Mouse (Mus musculus) thymus, postnatal 10 days (tissue): ENCODE results near the gene Acacb.
A peak's percentile ranks its signal among the peaks of the same experiment; 100 is the strongest.

Experiments used
- DNase-seq, 2 experiments: peaks; one replicate each; pipeline ENCODE4 v3.0.0; 2021; ENCODE audit warnings: low spot score in 2 of 2

The Acacb gene

DNA sequence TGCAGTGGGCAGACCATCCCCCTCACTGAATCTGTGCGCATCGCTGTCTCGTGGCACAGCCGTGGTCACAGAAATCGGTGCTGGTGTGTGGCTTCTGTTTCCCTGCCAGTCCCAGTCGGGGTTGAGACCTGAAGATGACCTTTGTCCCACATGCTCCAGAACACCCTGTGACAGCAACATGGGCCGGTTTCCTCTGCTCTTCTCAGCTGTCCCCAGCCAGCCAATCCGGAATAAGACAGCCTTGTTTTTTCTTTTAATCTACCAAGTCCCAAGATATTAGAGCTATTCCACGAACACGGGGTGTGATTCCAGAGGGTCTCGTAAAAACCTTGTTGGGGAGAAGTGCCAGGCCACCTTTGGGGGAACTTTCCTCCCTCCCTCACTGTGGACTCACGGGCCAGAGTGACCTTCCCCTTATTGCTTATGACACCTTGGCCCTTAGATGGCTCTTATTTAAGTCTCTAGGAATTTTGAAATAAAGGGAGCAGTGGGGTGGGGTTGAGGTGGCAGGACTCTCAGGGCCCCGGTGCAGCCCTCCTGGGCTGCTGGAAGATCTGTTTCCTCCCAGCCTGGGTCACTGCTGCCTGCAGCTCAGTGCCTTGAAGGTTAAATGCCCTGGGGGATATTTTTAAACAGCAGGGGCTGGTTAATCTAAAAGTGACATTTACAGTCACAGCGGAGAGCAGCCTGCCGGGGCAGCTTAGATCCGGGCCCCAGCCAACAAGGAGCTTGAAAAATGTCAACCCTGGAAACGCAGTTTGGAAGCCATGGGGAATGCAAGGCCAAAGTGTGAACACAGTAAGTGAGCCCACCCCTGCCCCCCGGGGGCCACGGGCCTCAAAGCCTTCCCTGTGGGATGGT lies at the start of gene Acacb:
Acacb (plus strand) TSS at position 508 of the 861 bp plus-strand sequence.
- DNase-seq, result no peak

DNA sequence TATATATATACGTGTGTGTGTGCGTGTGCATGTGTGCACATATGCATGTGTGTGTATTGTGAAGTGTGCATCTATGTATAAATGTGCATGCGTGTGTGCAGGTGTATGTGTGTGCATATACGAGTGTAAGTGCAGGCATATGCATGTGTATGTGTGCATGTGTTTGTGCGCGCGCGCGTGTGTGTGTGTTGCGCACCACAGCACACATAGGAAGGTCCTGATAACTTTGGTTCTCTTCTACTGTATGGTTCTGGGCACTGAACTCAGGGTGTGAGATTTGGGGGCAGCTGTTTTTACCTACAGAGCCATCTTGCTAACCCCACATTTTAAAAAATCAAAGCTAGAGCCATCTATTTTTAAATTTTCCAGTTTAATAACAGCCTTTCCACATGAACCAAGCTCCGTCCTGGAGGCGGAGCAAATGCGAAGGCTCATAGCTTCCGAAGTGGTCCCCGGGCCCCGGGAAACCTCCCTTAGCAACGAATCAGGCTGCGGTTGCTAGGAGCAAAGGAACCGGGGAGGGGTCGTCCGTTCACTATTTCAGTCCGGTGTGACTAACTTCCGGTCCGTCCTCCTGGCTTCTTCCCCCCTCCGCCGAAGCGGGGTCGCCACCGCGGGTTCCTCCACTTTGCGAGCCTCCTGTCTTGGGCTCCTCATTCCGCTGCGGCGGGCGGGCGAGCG lies 46.5 kb upstream of the Acacb start:
- peak; percentile 84 to 93 for DNase-seq

DNA sequence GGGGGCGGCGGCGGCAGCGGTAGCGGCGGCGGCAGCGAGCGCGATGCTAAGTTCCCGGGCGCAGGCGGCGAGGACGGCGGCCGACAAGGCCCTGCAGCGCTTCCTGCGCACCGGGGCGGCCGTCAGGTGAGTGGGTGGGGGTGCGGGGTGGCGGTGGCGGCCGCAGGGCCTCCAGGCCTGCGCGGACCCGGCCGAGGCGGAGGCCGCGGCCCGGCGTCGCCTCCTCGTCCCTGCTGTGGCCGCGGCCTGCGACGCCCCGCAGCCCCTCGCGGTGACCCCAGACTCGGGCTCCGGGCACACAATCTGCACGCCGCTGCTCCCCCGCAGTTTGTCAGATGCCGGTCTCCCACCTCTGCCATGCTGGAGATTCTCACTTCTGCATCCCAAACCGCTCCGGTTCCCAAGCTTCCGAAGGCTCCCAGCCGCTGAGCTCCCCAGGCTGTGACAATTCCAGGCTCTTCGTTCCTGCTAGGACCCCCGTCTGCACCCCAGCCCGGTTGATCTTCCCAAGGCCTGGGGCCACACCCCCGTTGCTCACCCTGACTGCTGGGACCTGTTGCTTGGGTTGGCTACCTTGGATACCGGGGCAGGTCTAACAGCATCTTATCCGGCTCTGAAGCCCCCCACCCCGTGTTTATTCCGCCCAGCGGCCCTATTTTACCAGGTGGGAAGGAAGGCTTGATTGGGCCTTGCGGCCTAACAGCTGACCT lies 45.8 kb upstream of the Acacb start:
- peak; percentile 8 to 15 for DNase-seq

DNA sequence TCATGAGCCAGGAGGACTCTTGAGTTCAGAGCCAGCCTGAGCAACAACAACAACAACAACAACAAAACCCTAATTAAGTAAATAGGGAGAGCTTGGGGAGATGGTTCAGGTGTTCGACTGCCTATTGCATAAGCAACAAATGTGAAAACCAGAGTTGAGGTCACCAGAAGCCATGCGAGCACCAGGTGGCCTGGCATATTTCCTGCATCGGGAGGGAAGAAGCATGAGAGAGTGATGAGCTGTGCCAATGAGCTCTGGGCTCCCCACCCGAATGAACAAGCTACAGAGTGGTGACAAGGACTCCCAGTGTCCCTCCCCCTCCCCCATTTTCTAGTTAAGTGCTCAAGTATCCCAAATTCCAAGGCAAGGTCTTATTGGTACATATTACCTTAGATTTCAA lies 44.5 kb upstream of the Acacb start:
- DNase-seq, result no peak

DNA sequence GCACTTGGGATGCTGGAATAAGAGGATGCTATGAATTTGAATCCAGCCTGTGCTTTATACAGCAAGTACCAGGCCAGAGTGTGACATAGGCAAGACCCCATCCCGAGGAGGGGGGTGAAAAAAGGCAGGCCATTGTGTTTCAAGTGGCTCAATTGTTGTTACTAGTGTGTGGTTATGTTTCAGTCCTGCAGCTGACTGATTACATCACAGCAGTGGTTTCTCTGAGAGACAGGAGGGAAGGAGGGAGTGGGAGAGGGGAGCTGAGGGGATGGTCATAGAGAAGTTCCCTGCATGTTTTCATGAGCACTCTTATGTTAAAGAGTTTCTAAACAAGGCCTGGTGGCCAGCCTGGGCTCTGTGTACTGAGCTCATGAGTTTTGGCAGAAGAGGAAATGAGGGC lies 43.5 kb upstream of the Acacb start:
- DNase-seq, result no peak

DNA sequence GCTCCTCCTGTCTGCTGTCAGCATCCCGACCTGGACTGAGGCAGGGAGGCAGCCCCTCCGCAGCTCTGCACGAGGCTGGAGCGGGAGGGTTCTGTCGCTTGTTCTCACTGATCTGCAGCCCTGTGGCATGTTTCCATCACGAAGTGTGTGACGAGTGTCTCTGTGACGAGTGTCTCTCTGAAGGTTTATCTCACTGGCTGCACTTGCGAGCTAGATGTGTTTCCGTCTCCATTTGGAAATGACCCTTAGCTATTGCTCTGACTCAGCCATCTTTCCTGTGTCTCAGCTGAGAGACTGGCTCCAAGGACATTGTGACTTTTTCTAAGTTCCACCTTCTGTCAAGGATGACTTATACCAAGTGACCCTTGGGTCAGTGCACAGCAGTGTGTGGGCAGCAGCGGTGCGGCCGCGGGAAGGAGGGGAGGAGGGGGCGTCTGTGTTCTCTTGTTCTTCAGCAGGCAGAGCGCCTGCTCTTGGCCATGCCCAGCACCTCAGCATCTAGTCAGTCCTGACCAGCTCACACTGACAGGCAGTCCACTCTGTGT lies 39.9 kb upstream of the Acacb start:
- no peak for DNase-seq

DNA sequence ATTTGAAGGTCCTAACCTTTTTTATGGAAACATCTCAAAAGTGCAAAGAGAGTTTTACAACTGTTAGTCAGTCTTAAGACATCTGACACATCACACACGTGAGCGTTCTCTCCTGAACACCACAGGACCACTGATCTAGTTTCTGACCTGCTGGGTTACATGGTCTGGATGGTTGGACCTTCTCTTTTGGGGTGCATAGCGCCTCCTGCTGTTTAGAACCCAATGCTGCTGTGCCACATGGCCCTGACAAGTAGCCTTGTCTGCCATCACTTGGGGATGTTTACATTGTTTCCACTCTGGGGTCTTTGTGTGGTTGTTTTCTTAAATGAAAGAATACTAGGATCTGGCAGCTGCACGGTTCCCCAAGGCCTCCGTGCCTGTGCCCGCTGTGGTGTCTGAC lies 33.0 kb upstream of the Acacb start:
- DNase-seq, result no peak

DNA sequence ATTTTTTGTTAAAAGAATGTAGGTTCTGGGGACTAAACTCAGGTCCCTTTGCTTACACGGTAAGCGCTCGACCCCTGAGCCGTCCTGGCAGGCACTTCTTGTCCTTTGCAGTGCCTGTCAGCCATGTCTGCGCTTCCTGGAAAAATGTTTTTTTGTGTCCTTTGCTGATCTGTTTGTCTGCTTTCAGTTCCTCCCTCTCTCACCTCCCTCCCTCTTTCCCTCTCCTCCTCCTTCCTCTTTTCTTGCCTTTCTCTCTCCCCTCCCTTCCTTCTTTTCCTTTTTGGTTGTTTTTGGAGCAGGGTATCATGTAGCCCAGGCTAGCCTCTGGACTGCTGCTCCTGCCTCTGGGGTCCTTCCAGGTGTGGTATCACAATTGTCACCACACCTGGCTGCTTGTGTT lies 31.3 kb upstream of the Acacb start:
- no peak for DNase-seq

DNA sequence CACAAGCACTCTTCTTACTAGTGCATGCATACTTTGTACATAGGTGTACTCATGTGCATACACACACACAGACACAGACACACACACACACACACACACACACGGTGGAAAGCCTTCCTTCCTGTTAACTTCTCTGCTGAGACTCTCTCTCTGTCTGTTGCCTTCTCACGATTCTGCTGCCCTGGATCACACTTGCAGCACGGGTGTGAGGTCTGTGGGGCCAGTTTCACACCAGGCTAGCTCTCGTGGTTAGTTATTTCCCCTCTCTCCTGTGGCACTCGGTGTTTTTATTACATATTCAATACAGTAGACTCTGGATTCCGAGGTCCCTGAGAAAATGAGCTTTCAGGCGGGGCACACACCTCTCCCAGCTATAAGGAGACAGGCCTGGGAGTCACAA lies 29.7 kb upstream of the Acacb start:
- no peak for DNase-seq

DNA sequence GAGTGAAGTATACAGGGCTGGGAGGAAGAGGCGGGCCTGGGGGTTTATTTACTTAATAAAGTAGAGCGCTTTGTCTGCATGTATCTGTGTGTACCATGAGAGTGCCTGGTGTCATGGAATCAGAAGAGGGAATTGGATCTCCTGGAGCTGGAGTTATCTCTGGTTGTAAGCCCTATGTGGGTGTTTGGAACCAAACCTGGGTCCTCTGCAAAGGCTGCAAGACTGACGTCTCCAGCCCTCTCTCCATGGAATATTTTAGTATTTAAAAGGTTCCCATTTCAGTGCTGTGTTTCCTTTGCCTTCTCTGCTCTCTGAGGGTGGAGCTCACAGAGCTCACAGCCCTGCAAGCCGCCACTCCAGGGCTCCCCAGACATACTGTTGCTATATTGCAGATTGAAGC lies 26.5 kb upstream of the Acacb start:
- DNase-seq, result no peak

DNA sequence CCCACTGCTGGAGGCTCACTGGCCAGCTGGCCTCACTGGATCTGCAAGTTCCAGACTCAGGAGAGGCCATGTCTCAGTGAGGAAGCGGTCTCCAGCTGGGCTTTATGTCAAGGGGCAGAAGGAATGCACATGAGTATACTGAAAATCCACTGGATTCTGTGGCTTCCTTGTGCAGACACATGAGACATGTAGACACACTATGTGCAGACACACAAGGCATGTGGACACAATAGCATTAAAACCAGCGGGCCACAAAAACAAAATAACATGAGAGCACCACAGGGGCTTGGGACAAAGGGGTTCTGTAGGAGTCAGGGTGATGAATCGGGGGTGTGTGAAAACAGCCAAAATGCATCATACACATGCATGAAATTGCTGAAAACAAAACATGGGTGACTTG lies 20.3 kb upstream of the Acacb start:
- no peak for DNase-seq

DNA sequence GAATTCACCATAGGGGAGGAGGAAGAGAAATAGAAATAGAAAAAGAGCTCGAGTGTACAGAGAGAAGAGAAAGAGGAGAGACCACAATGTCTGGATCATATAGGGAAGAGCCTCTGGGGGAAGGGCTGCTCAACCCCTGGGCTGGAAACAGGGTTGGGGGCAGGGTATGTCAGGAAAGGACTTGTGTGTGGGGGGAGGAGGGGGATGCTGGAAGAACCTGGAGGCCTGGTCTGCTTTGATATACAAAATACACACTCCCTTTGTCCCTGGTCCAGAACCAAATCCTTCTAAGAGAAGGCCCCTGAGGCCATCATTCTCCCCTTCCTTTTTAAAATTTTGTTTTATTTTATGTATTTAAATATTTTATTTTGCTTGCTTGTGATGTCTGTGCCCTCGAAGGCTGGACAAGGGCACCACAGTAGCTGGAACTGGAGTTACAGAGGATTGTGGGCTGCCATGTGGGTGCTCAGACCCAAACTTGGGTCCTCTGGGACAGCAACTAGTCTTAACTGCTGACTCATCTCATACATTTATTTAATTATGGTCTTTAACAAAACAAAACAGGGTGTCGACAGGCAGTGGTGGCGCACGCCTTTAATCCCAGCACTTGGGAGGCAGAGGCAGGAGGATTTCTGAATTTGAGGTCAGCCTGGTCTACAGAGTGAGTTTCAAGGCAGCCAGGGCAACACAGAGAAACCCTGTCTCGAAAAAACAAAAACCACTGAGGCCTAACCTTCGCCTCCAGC lies 19.7 kb upstream of the Acacb start:
- DNase-seq, result no peak

DNA sequence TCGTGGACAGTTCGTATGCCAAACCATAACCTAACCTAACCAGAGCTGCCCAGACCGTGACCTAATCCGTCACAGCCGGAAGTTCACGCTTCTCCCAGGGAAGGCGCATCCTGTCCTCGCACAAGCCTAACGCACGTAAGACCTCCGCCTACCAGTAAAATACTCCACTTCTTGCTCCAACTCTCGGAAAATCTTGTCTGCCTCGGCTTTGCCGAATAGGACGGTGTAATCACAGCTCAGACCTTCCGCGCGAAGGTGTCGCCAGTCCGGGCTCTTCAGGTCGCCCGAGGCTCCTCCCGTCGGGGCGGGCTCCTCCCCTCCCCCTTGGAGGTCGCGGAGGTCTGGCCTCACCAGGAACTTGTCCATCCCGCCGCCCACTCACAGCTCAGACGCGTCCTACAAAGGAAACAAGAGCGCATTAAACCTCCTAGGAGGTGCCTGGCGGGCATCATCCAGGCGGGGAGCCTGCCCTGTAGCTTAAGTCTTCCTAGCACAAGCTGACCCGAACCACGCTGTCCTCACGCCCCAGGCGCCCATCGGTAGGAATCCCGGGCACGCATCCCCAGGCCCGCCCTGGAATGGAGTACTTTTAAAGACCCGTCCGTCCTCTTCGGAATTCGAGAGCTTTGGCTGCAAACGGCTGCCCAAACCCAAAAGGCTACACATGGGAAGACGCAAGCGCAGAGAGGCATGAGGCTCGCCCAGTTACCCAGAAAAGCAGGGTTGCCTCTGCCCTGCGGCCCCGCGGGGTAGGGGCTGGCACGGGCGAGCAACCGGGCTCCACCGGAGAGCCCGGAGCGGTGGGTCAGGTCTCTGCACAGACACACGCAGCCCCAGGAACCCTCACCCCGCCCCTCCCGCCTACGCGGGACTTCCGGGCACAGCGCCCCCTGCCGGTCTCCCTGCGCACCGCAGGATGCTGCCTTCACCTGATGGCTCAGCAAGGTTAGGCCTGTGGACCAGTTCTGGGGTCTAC lies 18.7 kb upstream of the Acacb start, which contains the start of gene Alkbh2:
Alkbh2 (minus strand) TSS at position 845 of the 976 bp plus-strand sequence.
- peak; percentile 77 to 91 for DNase-seq

DNA sequence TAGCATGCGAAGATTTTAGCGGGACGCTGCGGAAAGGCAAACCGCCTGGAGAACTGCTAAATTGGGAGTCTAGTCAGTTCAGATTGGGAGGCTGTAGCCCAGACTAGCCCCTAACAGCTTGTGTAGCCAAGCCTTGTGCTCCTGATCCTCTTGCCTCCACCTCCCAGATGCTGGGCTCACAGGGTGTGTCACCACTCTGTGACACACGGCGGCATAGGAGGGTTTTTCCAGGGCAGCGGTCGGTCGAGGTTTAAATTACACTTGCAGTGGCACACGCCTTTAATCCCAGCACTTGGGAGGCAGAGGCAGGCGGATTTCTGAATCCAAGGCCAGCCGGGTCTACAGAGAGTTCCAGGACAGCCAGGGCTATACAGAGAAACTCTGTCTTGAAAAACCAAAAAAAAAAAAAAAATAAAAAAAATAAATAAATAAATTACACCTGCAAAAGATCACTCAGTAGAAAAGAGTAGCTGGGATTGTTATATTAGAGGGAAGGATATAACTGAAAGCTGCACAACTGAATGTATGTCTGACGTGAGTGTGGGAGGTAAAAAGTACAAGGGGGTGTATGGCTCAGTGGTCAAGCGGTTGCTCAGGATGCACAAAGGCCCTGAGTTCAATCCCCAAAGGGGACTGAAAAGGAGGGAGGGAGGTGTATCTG lies 16.7 kb upstream of the Acacb start:
- peak in 1 of 2 experiments; percentile 14 for DNase-seq

DNA sequence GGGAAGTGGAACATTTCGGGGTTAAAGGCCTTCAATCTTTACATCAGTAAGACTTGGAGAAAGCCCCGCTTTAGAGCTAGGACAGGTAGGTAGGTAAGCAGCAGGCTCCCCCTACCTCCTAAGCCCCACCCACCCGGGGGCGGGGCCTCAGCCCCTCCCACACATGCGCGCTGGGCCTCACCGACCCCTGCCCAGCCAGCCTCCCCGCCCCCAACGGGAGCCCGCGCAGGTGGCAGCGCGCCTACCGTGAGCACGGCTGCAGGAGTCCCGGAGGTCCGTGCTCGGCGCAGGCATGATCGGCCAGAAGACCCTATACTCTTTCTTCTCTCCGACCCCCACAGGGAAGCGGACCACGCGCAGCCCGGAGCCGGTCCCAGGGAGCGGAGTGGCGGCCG lies 16.1 kb upstream of the Acacb start, which contains the start of gene Ung:
Ung (plus strand) TSS at position 176 of the 395 bp plus-strand sequence.
- peak; percentile 72 to 77 for DNase-seq

DNA sequence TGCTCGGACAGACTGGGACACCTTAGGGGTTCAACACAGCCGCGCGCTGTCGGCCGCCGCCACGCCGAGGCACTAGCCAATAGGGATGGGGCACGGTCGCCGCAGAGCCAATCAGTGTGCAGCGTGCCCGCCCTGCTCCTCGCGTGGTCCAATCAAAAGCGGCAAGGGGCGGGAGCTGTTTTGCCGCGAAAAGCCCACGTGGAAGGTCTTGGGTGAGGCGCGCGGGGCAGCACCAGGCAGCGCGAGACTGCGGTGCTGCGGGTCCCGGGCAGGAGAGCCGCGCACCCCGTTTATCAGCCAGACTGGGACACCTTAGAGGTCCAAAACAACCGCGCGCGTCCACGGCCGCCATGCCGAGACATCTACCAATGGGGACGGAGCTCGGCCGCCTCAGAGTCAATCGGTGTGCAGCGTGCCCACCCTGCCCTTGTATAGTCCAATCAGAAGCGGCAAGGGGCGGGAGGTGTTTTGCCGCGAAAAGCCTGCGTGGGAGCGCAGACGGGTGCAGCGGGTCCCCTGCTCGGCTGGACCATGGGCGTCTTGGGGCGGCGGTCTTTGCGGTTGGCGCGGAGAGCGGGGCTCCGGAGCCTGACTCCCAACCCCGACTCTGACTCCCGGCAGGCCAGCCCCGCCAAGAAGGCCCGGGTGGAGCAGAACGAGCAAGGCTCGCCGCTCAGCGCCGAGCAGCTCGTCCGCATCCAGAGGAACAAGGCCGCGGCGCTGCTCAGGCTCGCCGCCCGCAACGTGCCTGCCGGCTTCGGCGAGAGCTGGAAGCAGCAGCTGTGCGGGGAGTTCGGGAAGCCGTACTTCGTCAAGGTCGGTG lies 15.4 kb upstream of the Acacb start:
- peak; percentile 89 to 95 for DNase-seq

DNA sequence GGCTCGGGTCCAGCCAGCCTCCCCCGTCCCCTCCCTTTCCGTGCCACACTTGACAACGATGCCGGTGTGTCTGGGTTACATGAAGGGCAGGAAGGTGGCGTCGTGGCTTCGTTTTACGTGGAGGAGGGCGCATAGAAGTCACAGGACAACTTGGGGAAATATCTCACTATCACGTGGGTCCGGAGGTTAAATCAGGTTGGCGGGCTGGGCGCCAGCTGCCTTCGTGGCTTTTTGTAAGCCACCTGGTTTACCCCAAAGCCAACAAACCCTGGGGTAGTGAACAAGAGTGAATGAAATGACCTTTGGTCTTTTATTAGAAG lies 14.9 kb upstream of the Acacb start:
- peak in 1 of 2 experiments; percentile 37 for DNase-seq

DNA sequence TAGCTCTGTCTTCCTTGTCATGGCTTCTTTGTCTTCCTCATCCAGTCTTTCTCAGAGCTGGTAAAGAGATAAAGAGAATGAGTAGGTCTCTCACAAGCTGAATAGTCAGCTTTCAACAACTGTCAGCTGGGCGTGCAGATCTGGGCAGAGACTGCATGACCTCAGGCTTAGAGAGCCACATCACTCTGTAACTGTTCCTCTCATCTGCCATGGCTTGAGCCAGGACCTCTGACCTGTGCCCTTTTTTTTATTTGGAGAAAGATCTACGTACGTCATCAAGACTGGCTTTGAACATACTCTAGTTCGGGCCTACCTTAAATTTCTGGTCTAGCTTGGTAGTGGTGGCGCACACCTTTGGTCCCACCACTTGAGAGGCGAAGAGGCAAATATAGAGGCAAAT lies 13.5 kb upstream of the Acacb start:
- DNase-seq, result no peak

DNA sequence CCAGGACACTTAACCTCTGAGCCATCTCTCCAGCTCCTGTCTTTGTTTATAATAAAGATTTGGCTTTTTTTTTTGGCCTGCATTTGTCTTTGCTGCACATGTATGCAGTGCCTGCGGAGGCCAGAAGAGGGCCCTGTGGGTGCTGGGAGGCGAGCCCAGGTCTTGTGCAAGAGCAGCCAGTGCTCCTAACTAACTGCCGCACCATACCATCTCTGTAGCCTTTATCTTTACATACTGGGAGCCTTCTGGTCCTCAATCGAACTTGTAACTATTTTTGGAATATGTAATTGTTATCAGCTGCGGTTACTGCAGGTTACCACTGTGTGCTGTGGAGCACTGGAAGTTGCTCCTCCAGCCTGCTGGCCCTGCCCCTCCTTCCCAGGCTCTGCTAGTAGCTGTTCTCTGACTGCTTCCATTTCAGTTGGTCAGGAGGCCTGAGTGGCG lies 12.2 kb upstream of the Acacb start:
- no peak for DNase-seq
